Mouse (Mus musculus) CD4-positive, CD25-positive, alpha-beta regulatory T cell, adult 2 months (primary cell): ENCODE data around the gene Akap2.

ENCODE experiments used
- DNase-seq: peaks from one replicate; pipeline ENCODE4 v3.0.0-alpha.2; 2012; ENCODE audit warnings: low read depth, low spot score

Gene Akap2

DNA sequence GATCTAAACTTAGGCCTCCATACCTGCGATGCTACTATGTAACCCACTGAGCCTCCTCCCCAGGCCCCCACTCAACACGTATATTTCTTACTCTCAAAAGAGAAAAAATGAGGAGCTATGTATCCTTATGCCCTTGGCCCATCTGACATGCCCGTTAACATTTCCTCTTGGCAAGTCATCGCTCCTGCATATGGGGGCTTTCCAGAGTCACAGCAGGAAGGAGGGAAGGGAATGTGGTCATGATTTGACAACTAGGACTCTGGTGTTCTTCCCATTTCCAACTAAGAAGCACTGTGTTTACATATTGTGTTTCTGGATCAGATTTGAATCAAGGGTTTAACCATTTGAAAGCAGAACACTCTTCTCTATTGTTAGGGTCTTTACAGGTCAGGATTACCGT is 15.9 kb upstream of the Akap2 start:
- no peak for DNase-seq

DNA sequence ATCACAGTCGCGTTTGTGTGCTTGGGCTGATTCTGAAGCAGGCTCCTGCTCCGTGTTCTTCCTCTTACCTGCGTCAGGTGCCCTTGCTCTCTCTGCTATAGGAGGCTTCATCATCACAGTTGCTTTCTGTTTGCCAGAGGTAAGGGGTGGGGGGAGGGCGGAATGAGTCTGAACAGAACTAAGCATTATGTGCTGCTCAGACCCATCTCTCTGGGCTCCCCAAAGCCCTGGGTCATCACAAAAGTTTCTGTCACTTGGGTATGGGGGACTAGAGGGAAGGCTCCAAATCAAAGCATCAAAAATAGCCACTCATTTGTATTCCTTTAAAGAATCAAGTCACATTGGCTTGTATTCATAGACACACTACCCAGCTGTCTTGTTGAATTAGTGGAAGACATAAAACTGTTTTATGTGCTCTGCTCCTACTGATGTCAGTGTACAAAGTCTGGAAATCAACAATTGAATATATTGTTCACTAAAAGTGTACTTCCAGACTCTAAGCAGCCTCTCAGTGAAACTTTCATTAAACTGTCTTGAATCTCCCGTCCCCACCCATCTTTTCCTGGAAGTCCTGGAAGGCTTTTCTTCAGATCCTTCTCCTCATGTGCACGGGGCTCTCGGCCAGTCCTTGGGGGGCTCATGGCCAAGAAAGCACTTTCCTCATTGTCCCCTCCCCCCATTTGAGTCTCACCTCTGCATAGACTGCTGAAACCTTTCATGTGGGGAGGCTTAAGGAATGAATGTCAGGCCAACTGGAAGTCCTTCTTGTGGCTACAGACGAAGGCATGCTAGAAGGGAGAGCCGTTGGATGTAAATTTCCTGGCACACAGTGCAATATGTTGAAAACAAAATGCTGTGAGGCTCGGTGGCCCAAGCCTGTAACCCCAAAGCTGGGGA is 13.6 kb upstream of the Akap2 start:
- no peak for DNase-seq

GRCm38 (mm10) chr4:57704575-57704974 is 12.9 kb upstream of the Akap2 start:
- DNase-seq = no peak

DNA sequence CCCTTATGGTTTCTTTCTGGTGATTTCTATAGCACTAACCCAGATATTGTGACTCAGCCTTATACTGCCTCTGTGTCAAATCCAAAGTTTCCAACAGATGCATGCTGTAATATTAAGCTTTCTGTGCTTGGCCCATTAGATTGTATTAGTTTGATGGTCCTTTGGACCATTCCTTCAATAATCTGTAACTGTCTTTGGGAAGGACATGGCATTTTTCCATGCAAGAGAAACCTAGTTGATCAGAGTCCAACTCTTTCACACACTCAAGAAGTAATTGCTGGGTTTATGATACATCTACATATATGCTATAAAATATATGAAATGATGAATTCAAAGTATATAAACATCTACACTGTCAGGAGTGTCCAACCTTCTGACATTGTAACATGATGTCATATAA is 1.6 kb upstream of the Akap2 start:
- no peak for DNase-seq

DNA sequence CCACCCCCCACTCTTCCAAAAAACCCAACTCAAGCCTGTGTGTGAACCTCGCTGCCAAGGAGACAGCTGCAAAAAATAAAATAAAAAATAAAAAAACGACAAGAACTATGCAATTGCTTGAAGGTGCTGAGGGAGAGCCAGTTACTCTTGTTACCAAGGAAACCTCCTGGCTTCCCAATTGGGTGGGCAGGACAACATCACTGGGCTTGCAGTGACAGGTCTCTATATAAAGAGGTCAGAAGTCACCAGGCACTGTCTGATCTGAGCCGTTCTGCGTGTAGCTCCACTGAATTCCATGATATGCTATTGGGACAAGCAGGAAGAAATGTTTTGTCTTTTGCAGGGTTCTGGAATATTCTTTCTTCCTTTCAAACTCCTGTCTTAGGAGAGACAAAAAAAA is 722 bp upstream of the Akap2 start:
- no peak for DNase-seq

- DNase-seq = no peak
Observed at GRCm38 (mm10) chr4:57719370-57719769, 1.9 kb downstream of the Akap2 start.

DNA sequence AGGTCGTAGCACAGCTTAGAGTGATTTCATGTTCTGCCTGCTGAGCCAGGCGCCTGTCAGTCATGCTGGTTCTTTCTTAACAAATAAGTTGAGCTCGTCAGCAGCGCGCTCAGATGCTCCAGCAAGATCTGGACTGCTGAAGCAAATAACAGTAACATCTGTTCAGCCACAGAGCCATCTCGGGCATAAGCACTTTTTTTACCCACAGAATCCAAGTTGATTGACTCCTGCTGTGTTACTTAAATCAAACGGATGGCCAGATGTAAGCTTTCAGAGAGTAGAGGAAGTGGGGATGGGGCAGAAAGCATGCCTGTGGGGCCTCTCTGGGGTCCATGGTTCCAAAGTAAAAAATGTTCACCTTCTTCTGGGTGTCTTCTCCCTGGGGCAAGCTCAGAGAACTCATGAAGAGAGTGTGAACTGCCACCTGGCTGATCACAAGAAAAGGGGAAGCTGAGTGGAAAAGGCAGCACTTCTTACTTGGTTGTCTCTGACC is 3.5 kb downstream of the Akap2 start:
- peak; percentile 10 for DNase-seq

GRCm38 (mm10) chr4:57722296-57722695 is 4.8 kb downstream of the Akap2 start:
- DNase-seq = no peak

DNA sequence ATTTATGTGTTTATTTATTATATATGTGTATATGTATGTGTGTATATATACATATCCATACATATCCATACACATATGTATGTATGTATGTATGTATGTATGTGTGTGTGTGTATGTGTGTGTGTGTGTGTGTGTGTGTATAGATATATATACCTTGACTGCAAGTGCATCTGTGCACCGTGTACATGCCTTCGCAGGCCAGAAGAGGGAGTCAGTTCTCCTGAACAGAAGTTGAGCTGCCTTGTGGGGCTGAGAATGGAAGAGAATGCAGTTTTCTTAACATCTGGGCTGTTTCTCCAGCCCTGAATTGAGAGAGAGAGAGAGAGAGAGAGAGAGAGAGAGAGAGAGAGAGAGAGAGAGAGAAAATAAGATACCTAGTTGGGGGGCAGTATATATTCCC is 6.2 kb downstream of the Akap2 start:
- DNase-seq = peak; percentile 45

DNA sequence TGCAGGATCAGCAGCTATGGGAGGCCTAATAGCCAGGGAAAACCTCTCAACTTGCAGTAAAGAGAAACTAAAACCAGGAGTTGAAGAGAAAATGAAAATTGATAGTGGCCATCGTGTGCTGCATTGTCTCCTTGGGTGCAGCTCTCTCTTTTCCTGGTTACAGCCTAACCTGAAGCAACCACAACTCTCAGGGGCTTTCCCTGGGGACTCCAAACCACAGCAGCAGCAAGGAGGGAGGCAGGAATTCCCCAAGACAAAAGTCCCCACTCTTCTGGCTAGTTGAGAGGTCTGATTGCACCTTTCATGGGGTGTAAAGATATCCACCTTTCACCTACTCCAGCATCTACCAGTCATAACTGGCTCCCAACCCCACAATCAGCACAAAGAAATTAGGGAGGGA is 8.1 kb downstream of the Akap2 start:
- peak; percentile 57 for DNase-seq

DNA sequence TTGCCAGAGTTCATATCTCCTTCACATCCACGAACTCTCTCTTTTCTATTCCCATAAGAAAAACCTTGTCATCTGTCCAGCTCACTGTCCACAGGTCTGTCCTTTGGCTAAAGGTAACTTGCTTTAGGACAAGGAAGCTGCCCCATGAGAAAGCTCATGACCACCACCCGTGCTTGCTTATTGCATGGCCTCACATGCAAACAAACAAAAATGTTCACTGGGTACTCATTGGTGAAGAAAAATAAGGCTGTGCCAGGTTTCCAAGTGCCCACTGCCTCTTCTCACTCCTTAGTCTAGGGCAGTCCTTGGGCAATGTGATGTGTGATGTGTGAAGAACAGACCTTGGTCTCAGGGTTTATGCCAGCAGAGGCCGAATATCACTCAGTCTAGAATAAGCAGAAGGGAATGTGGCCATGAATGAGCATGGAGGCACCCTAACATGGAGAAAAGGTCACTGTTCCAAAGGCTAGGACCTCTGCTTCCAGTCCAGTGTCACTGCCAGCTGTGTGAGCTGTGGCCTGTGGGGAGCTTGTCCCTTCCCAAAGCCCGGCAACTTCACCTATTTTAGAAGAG is 11.2 kb downstream of the Akap2 start:
- DNase-seq = no peak

DNA sequence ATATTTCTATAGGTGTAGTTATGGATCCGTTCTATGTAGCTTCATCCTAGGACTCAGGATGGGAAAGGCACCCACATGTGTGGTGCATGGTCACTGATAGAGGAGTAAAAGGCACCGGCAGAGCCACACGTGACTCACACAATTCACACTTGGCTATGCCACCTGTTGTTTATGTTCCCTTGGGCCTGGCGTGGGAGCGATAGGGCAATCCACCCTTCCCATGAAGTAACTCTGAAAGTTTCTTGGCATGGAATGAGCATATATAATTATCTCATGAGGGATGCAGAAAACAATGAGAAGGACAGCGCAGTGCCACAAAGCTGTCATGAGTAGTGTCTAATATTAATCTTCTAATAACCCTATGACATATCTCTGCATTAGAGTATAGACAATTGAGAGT is 12.6 kb downstream of the Akap2 start:
- no peak for DNase-seq

GRCm38 (mm10) chr4:57730801-57731598 is 13.5 kb downstream of the Akap2 start:
- peak; percentile 65 for DNase-seq

GRCm38 (mm10) chr4:57732351-57732750 is 14.9 kb downstream of the Akap2 start:
- DNase-seq = no peak

DNA sequence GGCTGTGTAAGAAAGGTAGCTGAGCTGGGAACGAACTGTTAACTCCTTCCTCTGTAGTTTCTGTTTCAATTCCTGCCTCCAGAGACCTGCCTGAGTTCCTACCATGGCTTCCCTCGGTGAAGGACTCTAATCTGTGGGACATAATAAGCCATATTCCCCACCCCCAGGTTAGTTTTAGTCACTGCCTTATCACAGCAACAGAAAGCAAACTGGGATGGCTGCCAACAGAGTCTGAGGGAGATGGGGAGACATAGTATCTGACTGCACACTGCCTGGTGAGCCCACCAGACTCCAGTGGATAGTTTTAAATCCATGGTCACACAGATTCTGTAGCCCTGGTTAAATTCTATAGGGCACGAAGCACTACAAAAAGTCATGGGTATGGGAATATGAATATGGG is 16.0 kb downstream of the Akap2 start:
- DNase-seq = no peak

- DNase-seq = no peak
Observed at GRCm38 (mm10) chr4:57735426-57735825, 18.0 kb downstream of the Akap2 start.

GRCm38 (mm10) chr4:57738856-57739552 is 21.5 kb downstream of the Akap2 start:
- no peak for DNase-seq

DNA sequence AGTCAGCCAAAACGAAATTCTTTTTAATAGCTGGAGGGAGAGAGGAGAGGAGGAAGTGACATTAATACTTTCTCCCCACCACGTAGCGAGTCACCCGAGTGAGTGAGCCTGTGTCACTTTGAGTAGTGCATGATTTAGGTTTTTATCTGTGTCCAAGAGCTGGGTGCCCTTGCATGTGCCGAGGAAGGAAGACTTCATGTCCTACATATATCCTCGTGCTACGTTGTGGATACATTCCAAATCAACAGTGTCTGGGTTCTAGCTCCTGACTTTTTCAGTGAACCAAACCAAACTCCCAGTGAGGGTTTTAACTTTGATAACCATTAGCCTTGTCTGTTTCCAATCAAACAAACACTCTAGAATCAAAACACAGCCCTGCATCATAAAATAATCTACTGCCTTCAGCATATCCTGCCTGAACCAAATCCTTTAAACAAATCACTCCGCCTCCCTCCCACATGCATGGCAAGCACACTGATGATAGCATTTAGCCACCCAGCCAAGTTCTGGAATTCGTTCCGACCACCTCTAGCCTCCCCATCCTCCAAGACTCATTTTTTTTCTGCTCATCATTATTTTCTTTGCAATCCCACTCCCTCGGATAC is 26.0 kb downstream of the Akap2 start:
- DNase-seq = no peak

DNA sequence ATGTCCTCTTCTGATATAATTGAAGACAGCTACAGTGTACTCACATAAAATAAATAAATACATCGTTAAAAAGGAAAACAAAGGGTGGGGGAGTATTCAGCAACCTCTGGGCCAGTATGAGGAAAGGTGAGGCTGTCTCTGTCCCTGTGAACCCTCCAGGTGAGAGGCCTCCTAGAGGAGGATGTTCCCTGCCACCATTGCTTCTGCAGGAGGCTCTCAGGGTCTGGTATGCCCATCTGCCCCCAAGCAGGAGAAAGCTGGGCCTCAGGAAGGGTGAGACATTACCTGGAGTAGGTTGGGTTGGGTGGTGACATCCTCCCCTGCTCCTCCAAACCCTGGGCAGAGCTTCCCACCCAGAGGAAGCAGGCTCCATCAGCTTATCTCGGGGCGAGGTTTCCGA is 33.2 kb downstream of the Akap2 start:
- no peak for DNase-seq

DNA sequence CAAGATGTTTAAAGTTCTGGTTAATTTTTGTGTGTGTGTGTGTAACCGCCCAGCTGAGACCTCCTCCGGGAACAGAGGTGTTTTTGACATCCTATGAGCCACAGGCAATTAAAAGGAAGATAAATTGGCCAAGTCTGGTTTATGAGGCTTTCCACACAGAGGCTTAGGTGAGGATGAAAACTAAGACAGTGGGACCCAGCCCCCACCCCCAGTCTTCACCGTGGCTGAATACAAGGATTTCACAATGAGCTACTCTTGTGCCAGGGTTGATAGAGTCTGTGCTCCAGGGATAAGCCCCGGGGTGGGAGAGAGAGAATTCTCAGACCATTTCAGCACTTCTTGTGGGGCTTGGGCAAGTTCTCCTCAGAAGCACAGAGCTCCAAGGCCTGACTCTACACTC is 33.6 kb downstream of the Akap2 start:
- no peak for DNase-seq

DNA sequence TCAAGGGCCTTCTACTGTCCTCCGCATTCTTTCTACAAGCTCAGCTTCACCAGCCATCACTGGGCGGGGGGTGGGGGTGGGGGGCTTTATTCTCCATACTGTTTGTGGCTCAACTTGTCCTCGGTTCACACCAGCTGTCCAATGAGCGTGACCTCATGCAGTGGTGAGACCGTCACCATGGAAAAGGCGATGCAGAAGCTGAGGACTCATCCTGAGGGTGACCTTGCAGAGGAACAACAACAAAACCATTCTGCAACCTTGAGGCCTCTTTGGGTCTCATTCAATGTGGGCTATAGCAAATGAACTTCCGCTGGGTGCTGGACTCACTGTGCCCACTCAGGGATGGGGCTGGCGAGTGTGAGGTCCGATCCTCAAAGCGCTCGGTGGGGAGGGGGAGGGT is 34.1 kb downstream of the Akap2 start:
- DNase-seq = no peak
